Mouse (Mus musculus): Measurements from ENCODE around the gene Sco1. TPM values are rescaled to one million over a fixed set of nuclear protein-coding genes. Genes with fewer than 3 reads are reported as not detected.

Sco1 gene
- polyA plus RNA-seq, 1 experiment from 2014 or later: 9.6 TPM

DNA sequence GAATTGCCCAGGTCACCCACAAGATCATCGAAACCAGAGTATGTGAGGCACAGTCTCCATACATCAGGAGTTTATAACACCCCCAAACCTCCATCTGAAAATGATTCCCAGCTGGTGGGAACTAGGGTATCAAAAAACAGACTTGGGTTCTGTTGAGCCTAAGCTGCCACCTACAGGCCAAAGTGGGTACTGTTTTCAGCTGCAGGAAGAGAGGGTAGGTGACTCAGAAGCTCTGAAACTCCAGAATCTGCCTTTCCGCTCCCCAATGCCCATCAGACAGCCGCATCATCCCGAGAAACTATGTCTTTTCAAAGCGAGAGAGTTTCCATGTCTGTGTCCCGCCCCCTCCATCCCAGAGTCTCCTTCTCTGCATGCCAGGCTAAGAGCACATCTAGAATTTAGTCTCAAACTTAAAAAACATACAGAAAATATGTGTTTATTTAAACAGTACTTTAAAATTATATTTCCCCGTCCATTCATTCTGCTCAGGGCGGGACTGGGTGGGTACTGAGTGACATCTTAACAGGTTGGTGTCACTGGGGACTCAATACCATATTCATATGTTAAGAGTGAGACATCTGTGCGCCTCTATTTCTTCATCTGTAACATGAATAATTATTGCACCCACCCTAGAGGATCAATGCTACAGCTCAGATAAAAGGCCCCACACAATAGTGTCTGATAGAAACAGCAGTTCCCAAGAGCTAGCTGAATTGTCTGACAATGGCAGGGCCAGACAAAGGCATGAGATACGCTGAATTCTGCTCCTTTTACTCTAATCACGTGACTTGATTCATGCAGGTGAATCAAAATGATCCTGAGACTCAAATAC, 59.8 kb downstream of the Sco1 start:
- ATAC-seq: no peak
- Histone ChIP-seq H3K9ac (ENCODE audit: low read depth, low read length) (no peak overlapping the region), H3K27ac (ENCODE audit: low read depth, low read length) (no peak overlapping the region), H3K27me3 (replicated peaks; ENCODE audit: control insufficient read depth, insufficient read depth, low read length) (no peaks in the 10 kb centered on the region), H3K4me3 (ENCODE audit: low read length) (no peak overlapping the region), H3K36me3 (ENCODE audit: control insufficient read depth, insufficient read depth, low read length) (no peaks in the 10 kb centered on the region), H3K4me1 (ENCODE audit: control insufficient read depth, insufficient read depth, low read depth, low read length) (no peaks in the 10 kb centered on the region), H3K9me3 (ENCODE audit: control insufficient read depth, low read length) (no peaks in the 10 kb centered on the region), H3K4me2 (ENCODE audit: low read length) (no peak overlapping the region)
- 29% methylated on average over 11 of the region's 11 CpGs for WGBS

DNA sequence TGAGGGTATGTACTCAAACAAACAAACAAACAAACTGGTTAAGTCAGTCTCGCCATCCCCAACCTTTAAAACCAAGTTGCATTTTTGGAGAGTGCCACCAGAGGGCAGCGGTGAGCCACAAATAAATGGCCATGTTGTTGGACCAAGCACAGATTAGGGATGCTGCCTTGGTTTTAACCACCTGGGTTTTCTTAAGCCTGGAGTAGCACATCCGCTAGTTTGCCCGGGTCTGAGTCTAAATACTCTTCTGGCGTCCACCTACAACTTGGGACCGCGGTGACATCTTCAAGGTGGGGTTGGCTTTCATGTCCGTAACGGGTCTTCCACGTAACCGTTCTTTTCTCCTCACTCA, 60.4 kb downstream of the Sco1 start:
- Histone ChIP-seq H3K4me3 (ENCODE audit: low read length) (no peak overlapping the region), H3K27me3 (replicated peaks; ENCODE audit: control insufficient read depth, insufficient read depth, low read length) (no peaks in the 10 kb centered on the region), H3K36me3 (ENCODE audit: control insufficient read depth, insufficient read depth, low read length) (no peaks in the 10 kb centered on the region), H3K27ac (ENCODE audit: low read depth, low read length) (no peak overlapping the region), H3K4me2 (ENCODE audit: low read length) (no peak overlapping the region), H3K9ac (ENCODE audit: low read depth, low read length) (no peak overlapping the region), H3K4me1 (ENCODE audit: control insufficient read depth, insufficient read depth, low read depth, low read length) (no peaks in the 10 kb centered on the region), H3K9me3 (ENCODE audit: control insufficient read depth, low read length) (no peaks in the 10 kb centered on the region)
- WGBS: 40% methylated on average over 11 of the region's 11 CpGs
- ATAC-seq: no peak

DNA sequence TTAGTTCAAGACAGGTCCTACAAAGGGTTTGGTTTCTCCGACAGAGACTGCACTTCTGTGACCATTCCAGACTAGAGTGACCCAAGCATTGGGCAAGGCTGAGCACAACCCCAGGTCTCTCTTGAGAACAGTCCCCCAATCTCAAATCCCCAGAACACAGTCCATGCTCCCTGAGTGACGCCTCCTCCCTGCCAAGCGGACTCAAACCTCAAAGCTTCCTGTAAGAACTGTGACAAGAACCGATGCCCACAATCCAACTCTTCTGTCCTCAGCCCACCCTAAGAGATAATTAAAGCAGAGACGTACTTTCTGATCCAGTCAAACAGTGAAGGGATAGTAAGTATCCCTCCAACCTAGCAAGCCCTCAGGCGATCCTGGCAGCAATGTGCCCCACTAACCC, 60.9 kb downstream of the Sco1 start:
- no peaks in the 10 kb centered on the region for H3K36me3 ChIP-seq (ENCODE audit: control insufficient read depth, insufficient read depth, low read length)
- H3K4me3 ChIP-seq (ENCODE audit: low read length): no peak overlapping the region
- no peak overlapping the region for H3K4me2 ChIP-seq (ENCODE audit: low read length)
- H3K9ac ChIP-seq (ENCODE audit: low read depth, low read length): no peak overlapping the region
- H3K27ac ChIP-seq (ENCODE audit: low read depth, low read length): no peak overlapping the region
- H3K9me3 ChIP-seq (ENCODE audit: control insufficient read depth, low read length): no peaks in the 10 kb centered on the region
- ATAC-seq: no peak
- WGBS: 92% methylated on average over 6 of the region's 6 CpGs
- H3K27me3 ChIP-seq (replicated peaks; ENCODE audit: control insufficient read depth, insufficient read depth, low read length): no peaks in the 10 kb centered on the region
- no peaks in the 10 kb centered on the region for H3K4me1 ChIP-seq (ENCODE audit: control insufficient read depth, insufficient read depth, low read depth, low read length)

DNA sequence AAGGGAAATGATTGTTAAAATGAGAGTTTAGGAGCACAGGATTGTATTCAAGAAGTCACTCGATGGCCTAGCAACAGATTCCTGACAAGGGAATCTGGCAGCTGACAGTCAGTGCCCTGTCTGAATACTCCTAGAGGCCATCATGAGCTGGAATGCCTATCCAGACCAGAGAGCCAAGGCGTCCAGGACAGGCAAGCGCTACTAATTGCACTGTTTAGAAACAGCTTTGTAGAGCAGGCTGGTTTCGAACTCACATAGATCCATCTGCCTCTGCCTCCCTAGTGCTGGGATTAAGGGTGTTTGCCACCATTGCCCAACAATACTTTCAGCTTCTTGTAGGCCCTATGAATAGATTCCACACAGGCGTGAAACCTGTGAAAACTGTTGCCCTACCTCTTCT, 61.8 kb downstream of the Sco1 start:
- no peak overlapping the region for H3K9ac ChIP-seq (ENCODE audit: low read depth, low read length)
- 90% methylated on average over 5 of the region's 5 CpGs for WGBS
- no peaks in the 10 kb centered on the region for H3K27me3 ChIP-seq (replicated peaks; ENCODE audit: control insufficient read depth, insufficient read depth, low read length)
- H3K27ac ChIP-seq (ENCODE audit: low read depth, low read length): no peak overlapping the region
- no peak overlapping the region for H3K4me2 ChIP-seq (ENCODE audit: low read length)
- no peaks in the 10 kb centered on the region for H3K4me1 ChIP-seq (ENCODE audit: control insufficient read depth, insufficient read depth, low read depth, low read length)
- no peak for ATAC-seq
- no peaks in the 10 kb centered on the region for H3K9me3 ChIP-seq (ENCODE audit: control insufficient read depth, low read length)
- no peak overlapping the region for H3K4me3 ChIP-seq (ENCODE audit: low read length)
- no peaks in the 10 kb centered on the region for H3K36me3 ChIP-seq (ENCODE audit: control insufficient read depth, insufficient read depth, low read length)

DNA sequence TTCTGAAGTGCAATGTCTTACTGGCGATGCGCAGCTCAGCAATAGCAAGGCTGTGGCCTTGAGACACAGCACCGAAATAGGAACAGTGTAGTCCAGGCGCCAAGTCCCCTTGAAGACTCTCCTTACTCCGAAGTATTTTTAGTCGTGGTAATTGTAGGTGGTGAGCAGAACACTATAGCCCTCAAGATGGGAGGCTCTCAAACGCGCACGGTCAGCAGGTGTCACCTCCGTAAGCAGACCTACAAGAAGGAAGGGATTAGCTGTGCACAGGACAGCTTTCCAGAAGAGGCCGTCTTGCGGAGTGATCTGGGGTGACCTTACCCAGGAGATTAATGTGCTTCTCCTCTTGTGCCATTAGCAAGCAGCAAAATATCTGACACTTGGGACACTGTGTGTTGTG, 62.4 kb downstream of the Sco1 start:
- no peak for ATAC-seq
- no peaks in the 10 kb centered on the region for H3K36me3 ChIP-seq (ENCODE audit: control insufficient read depth, insufficient read depth, low read length)
- WGBS: 90% methylated on average over 12 of the region's 12 CpGs
- no peak overlapping the region for H3K9ac ChIP-seq (ENCODE audit: low read depth, low read length)
- no peaks in the 10 kb centered on the region for H3K9me3 ChIP-seq (ENCODE audit: control insufficient read depth, low read length)
- no peaks in the 10 kb centered on the region for H3K4me1 ChIP-seq (ENCODE audit: control insufficient read depth, insufficient read depth, low read depth, low read length)
- no peak overlapping the region for H3K27ac ChIP-seq (ENCODE audit: low read depth, low read length)
- H3K4me2 ChIP-seq (ENCODE audit: low read length): no peak overlapping the region
- H3K4me3 ChIP-seq (ENCODE audit: low read length): no peak overlapping the region
- H3K27me3 ChIP-seq (replicated peaks; ENCODE audit: control insufficient read depth, insufficient read depth, low read length): no peaks in the 10 kb centered on the region

Small RNA genes within 50 kb of the gene (microRNA-seq; reads per million reads assigned to microRNA genes)
- not detected for gene Mir6923

Other genes with a start within 250 kb of the Sco1 start
- gene Pirt, start 140.7 kb upstream of the Sco1 start, polyA plus RNA-seq (2015; fragmentation: Nextera tagmentation; extraction: Ambion mirVana): 3.0 and 4.8 TPM in 2 replicates
- not detected in 2 replicates for gene Tmem238l, start 96.0 kb upstream of the Sco1 start, polyA plus RNA-seq (2015; fragmentation: Nextera tagmentation; extraction: Ambion mirVana)
- gene Tmem220, start 27.5 kb upstream of the Sco1 start, polyA plus RNA-seq (2015; fragmentation: Nextera tagmentation; extraction: Ambion mirVana): 0.50 and 0.57 TPM in 2 replicates
- gene Adprm, start 76 bp upstream of the Sco1 start, polyA plus RNA-seq (2015; fragmentation: Nextera tagmentation; extraction: Ambion mirVana): 30.3 and 30.8 TPM in 2 replicates
- gene Myh3, start 25.6 kb downstream of the Sco1 start, polyA plus RNA-seq (2015; fragmentation: Nextera tagmentation; extraction: Ambion mirVana): 0.29 and 11.0 TPM in 2 replicates
- 0.15 and 0.21 TPM in 2 replicates for gene Myh2, start 118.4 kb downstream of the Sco1 start, polyA plus RNA-seq (2015; fragmentation: Nextera tagmentation; extraction: Ambion mirVana)
- gene Myh1, start 147.4 kb downstream of the Sco1 start, polyA plus RNA-seq (2015; fragmentation: Nextera tagmentation; extraction: Ambion mirVana): 0.10 and 0.13 TPM in 2 replicates
- gene Myh4, start 185.4 kb downstream of the Sco1 start, polyA plus RNA-seq (2015; fragmentation: Nextera tagmentation; extraction: Ambion mirVana): 0.04 and 0.05 TPM in 2 replicates
- gene Myh8, start 224.5 kb downstream of the Sco1 start, polyA plus RNA-seq (2015; fragmentation: Nextera tagmentation; extraction: Ambion mirVana): 1.1 and 10.1 TPM in 2 replicates

Measured in hindbrain, embryonic 16.5 days (tissue).